Mouse (Mus musculus) hindbrain, embryonic 12.5 days (tissue): ENCODE results near the gene Rbm28. TPM values are rescaled to one million over a fixed set of nuclear protein-coding genes. Genes with fewer than 3 reads are reported as not detected.

ENCODE experiments used
- ATAC-seq: fragments of 200-750 bp; cut with Nextera tagmentation; 2 replicates; pipeline ENCODE4 v1.8.0; 2017; ENCODE audit warnings: moderate TSS enrichment; ENCODE audit not compliant: low FRiP score
- H3K27ac ChIP-seq: fragments of 300-500 bp; sonication (generic); 2 replicates; pipeline ENCODE4 v1.5.1; 2016; ENCODE audit warnings: mild to moderate bottlenecking
- H3K27me3 ChIP-seq: fragments of 300-500 bp; sonication (generic); 2 replicates; pipeline ENCODE4 v1.6.1; 2016; ENCODE audit warnings: mild to moderate bottlenecking
- H3K36me3 ChIP-seq: fragments of 300-500 bp; sonication (generic); 2 replicates; pipeline ENCODE4 v1.6.1; 2016; ENCODE audit warnings: mild to moderate bottlenecking
- H3K4me1 ChIP-seq: fragments of 300-500 bp; sonication (generic); 2 replicates; pipeline ENCODE4 v1.6.1; 2016
- H3K4me2 ChIP-seq: fragments of 300-500 bp; sonication (generic); replicated peaks from 2 replicates; pipeline ENCODE4 v1.6.1; 2016; ENCODE audit warnings: mild to moderate bottlenecking
- H3K4me3 ChIP-seq: fragments of 300-500 bp; sonication (generic); 2 replicates; pipeline ENCODE4 v1.5.1; 2016; ENCODE audit warnings: mild to moderate bottlenecking
- H3K9ac ChIP-seq: fragments of 300-500 bp; sonication (generic); 2 replicates; pipeline ENCODE4 v1.6.1; 2016; ENCODE audit warnings: mild to moderate bottlenecking, moderate library complexity
- H3K9me3 ChIP-seq: fragments of 300-500 bp; sonication (generic); replicated peaks from 2 replicates; pipeline ENCODE4 v1.6.1; 2016; ENCODE audit warnings: mild to moderate bottlenecking
- WGBS: fragments of 180-500 bp; shearing (Covaris S2); methylation state at CpG from one replicate; pipeline ENCODE4 v1.1.7; 2016; 5-methylcytosine and 5-hydroxymethylcytosine counted together
- microRNA-seq: library from miRNA; unstranded; fragments of <30 nt; microRNA quantifications from one replicate; pipeline ENCODE4, GENCODE M21; 2017
- polyA plus RNA-seq: library from polyadenylated mRNA; unstranded; fragments of >200 nt; fragmentation: Nextera tagmentation; extraction: Ambion mirVana; gene quantifications from 2 replicates; pipeline ENCODE4 v1.2.1, GENCODE M21; 2016

Gene Rbm28
- polyA plus RNA-seq, 1 experiment from 2014 or later = 61.0 TPM

DNA sequence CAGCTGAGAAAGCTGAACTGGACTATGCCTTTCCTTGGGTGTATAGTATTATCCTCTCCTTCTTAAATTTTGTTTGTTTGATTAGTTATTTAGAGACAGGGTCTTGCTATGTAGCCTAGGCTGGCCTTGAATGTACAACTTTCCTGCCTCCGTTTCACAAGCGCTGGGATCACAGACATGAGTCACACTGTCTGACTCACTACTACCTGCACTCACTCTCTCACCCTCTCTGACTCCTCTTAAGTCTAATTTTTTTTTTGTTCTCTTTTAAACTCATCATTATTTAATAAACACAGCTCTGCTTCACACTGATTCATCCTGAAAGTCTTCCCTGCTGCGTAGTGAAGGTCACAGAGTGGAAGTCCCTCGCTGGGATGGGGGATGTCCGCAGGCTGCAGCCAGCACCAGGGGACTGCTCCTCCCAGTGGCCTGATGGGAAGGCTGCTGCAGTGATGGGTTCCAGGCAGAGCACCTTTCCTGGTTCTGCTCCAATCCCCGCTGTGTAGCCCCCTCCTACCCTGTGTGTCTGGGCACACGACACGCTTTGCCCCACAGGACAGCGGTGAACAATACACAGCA lies 81.9 kb downstream of the Rbm28 start:
- H3K27ac ChIP-seq = no peak overlapping the region
- no peaks in the 10 kb centered on the region for H3K9me3 ChIP-seq
- no peak overlapping the region for H3K4me2 ChIP-seq
- H3K27me3 ChIP-seq = no peaks in the 10 kb centered on the region
- H3K4me3 ChIP-seq = no peak overlapping the region
- H3K36me3 ChIP-seq = no peaks in the 10 kb centered on the region
- no peak overlapping the region for H3K9ac ChIP-seq
- no peaks in the 10 kb centered on the region for H3K4me1 ChIP-seq
- peak; percentile 35; the same call in 1 of the 2 replicates for ATAC-seq
- 46% methylated on average over 9 of the region's 9 CpGs for WGBS

DNA sequence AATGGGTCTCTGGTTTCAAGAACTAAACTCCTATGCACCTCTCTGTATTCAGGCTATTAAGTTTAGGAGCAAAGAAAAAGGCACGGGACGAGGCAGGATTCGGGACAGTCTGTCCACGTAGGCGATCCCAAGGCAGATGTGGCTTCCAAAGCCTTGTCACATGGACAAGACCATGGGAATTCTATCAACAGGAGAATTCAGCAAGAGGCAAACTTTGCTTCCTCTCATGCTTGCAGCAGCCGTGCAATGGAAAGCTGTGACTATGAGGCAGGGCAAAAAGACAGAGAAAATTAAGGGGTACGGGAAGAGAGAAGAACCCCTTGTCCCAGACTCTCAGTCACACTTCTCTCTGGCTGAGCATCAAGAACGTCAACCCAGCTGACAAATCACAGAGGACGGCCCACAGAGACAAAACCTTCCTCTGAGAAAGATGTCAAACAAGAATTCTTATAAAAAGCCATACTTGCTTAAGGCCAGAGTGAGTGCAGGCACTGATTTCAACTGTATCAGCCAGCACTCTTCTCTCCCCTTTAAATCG lies 82.9 kb downstream of the Rbm28 start:
- Histone ChIP-seq H3K27ac (no peak overlapping the region), H3K4me3 (no peak overlapping the region), H3K4me2 (no peak overlapping the region), H3K36me3 (no peaks in the 10 kb centered on the region), H3K27me3 (no peaks in the 10 kb centered on the region), H3K9me3 (no peaks in the 10 kb centered on the region), H3K9ac (no peak overlapping the region), H3K4me1 (no peaks in the 10 kb centered on the region)
- ATAC-seq = no peak
- 82% methylated on average over 10 of the region's 10 CpGs for WGBS

DNA sequence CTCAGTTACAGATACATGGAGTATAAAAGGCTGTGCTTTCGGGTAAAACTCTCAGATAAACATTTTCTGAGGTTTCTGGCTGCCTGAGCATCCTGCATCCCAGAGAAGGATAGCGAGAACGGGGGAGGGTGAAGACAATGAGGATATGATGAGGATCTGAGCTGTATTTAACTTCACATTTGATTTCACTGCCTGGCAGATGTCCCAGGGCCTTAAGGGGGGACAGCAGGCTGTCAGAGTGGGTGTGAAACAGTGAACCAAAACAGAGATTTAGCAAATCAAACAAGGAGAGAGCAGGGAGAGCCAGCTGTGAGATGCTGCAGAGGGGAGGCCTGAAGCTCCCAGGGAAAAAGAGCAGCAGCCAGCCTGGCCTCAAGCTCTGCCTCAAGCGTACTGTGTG lies 85.5 kb downstream of the Rbm28 start:
- no peak overlapping the region for H3K4me2 ChIP-seq
- no peak for ATAC-seq
- WGBS = 69% methylated on average over 4 of the region's 4 CpGs
- H3K4me3 ChIP-seq = no peak overlapping the region
- no peaks in the 10 kb centered on the region for H3K9me3 ChIP-seq
- H3K4me1 ChIP-seq = no peaks in the 10 kb centered on the region
- no peaks in the 10 kb centered on the region for H3K27me3 ChIP-seq
- H3K36me3 ChIP-seq = no peaks in the 10 kb centered on the region
- no peak overlapping the region for H3K27ac ChIP-seq
- H3K9ac ChIP-seq = no peak overlapping the region

DNA sequence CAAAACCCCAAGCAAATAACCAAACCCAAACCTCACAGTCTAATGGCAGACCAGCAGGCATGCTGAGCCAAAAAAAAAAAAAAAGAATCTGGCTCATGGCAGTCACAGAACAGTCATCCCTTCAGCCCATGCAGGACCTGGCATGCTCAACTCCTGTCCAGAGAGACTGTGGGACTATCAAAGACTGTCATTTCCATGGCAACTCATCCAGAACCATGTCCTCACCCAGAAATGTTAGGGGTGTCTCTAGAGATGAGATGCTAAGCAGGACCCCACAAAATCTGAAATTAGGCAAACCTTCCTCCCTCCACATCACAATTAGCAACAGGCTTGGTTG lies 90.7 kb downstream of the Rbm28 start:
- Histone ChIP-seq H3K4me1 (no peaks in the 10 kb centered on the region), H3K9ac (no peak overlapping the region), H3K27ac (no peak overlapping the region), H3K4me3 (no peak overlapping the region), H3K4me2 (no peak overlapping the region), H3K9me3 (no peaks in the 10 kb centered on the region), H3K27me3 (no peaks in the 10 kb centered on the region), H3K36me3 (no peaks in the 10 kb centered on the region)
- no peak for ATAC-seq

Small RNA genes within 50 kb of the gene (microRNA-seq; reads per million reads assigned to microRNA genes)
- not detected for gene Gm24303

Other genes with a start within 250 kb of the Rbm28 start
- not detected in 2 replicates for gene Lep, start 104.8 kb downstream of the Rbm28 start, polyA plus RNA-seq
- 2.4 and 2.6 TPM in 2 replicates for gene Prrt4, start 14.6 kb upstream of the Rbm28 start, polyA plus RNA-seq
- gene Impdh1, start 51.4 kb upstream of the Rbm28 start, polyA plus RNA-seq = 49.9 and 52.4 TPM in 2 replicates
- 31.8 and 32.1 TPM in 2 replicates for gene Hilpda, start 107.5 kb upstream of the Rbm28 start, polyA plus RNA-seq
- gene Fam71f2, start 114.6 kb upstream of the Rbm28 start, polyA plus RNA-seq = 0.65 and 0.72 TPM in 2 replicates
- gene Fam71f1, start 154.1 kb upstream of the Rbm28 start, polyA plus RNA-seq = 0.27 TPM in 1 of 2 replicates, not detected in the other
- gene Calu, start 183.1 kb upstream of the Rbm28 start, polyA plus RNA-seq = 261 and 265 TPM in 2 replicates
- gene Opn1sw, start 223.5 kb upstream of the Rbm28 start, polyA plus RNA-seq = 0.25 and 0.38 TPM in 2 replicates
- 35.6 and 36.0 TPM in 2 replicates for gene Ccdc136, start 231.3 kb upstream of the Rbm28 start, polyA plus RNA-seq